Mouse (Mus musculus): ENCODE results near the gene Fundc1.

Gene Fundc1

DNA sequence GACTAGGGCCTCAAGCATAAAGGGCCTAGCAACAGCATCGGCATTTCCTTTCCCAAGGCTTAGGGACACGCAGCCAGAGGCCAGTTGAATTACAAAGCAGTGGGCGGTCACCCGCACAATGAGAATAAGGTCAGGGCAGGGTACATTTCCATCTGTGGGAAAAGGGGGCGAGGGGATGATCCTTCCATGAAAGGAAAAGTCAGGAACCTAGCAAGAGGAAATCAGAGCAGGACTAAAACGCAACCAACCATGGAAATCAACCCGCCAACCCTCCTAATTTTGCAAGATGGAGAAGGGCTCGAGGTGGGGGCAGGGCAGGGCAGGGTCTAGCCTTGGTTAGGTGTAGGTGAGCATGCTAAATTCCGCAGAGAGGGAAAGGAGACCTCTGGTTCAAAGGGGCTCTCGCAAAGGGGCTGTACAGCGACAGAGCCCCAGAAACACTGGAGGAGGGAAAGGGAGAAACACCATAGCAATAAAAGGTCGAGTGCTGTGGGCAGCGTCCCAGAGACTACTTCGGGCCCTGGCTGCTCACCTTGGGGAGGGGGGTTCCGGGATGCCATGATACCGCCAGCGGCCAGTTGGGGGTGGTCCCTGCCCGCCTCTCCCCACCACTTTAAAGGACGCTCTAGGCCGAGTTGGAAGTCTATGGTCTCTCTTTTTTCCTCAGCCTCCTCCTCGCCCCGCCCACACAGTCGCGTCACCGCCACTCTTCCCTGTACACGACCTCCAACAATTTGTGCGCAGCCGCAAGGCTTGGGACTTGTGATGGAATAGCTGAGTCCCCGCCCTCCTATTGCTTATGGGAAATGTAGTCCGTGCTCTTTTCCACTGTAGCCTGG, at the start of gene Fundc1:
Gene Fundc1 (minus strand): TSS at position 705 of the 839 bp plus-strand sequence.
- peak; percentile 91 for DNase-seq (ENCODE audit: low read depth, low spot score)

DNA sequence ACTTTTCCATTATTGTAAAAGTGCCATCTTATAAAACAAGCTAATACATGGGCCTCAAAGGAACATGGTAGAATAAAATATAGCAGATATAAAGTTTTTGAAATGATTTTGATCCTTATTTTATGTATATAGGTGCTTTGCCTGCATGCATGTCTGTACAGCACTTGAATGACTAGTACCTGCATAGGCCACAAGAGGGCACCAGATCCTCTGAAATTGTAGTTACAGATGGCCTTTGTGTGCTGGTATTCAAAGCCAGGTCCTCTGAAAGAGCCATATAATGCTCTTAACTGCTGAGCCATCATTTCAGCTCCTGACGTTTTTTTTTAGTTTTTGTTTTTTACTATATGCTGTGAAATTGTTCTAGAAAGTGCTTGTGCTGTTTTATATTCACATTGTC, 39.1 kb upstream of the Fundc1 start:
- DNase-seq (ENCODE audit: low read depth, low spot score), result no peak

DNA sequence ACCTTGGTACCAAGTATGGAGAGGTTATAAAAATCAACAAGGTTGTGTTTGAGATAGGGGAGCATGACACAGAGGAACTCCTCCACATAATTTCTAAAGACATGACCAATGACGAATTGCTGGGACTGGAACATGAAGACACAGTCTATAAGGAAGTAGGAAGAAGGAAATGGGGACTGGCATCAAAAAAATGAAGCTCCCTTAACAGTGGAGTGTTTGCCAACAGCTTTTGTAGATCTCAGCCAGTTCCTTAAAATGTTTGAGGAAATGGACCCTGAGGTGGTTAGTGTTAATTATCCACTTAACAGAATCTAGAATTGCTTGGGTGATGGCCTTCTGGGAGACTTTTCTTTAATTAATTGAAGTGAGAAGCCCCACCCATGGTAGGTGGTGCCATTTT, 36.6 kb upstream of the Fundc1 start:
- DNase-seq (ENCODE audit: low read depth, low spot score), result no peak

DNA sequence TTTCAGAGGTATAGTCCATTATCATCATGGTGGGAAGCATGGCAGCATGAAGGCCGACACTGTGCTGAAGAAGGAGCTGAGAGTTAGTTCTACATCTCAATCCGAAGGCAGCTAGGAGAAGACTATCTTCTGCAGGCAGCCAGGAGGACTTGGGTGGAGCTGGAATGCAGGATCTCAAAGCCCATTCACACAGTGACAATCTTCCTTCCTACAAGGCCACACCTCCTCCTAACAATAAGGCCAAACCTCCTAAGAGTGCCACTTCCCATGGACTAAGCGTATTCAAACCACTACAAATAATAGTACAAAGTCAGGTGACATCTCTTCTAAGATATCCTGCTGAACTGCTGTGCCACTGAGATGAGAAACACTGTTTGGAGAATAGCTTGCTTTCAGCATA, 35.5 kb upstream of the Fundc1 start:
- DNase-seq (ENCODE audit: low read depth, low spot score), result no peak

DNA sequence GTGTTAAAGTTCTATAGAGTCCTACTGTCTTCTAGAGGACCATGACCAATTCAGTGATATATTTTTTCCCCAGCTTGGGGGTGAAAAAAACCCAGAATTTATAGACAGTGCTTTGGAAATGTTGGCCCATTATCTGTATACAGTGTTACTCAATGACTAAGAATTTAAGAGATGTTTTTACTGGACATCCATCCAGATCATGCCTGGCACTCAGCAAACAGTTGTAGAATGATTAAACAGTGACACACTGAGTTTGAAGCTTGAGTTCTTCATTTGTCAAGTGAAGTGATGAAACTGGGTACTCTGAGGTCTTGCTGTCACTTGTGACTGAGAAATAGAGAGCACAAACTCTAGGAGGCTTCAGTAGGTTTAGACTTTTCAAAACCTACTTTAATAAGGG, 21.2 kb upstream of the Fundc1 start:
- no peak for DNase-seq (ENCODE audit: low read depth, low spot score)

DNA sequence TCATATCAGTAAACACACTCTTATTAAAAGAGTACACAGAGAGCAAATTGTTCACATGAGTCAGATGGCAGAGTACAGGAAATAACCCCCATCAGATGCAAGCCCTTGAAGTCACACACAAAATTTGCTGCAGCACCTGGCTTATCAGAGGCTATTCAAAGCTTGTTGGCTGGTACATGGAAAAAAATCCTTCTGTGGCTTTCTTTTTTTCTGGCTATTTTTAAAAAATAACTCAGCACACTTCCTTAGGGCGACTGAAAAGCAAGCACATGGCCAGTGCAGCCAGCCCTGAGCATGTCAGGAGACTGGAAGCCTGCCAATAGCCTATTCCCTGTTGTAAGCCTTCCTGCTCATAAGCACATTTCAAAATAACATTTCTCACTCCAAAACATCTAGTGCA, 18.6 kb upstream of the Fundc1 start:
- DNase-seq (ENCODE audit: low read depth, low spot score), result no peak

DNA sequence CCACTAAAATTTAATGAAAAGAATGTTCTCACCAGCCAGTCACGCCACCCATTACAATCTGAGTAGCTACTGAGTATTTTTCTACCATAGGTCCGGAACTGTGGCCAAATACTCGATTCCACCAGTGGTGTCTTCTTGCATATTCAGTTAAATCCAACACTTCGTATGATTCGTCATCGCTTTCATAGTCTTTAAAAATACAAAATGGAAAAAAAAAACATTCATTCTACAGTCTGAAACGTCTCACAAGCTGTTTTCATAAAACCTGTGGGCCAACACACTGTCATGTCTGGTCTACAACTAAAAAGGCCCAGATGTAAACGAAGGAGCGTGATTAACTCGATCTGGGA, 879 bp downstream of the Fundc1 start:
- DNase-seq (ENCODE audit: low read depth, low spot score), result no peak

DNA sequence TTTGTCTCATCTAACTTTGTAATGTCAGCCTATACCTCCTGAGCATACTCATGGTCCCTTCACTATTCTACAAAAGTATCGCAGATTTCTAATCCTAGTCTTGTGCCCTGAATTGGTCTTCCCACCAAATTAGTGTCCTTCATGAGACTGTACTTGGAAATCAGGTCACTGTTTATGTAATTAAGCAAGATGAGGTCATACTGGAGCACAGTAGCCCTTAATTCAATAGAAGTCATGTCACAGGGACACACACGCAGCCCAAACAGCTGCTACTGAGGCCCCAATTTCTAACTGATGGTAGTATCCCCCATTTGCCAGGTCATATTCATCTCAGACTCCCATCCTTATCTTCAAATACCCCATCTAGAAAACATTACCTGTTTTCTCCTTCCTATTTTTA, 3.5 kb downstream of the Fundc1 start:
- no peak for DNase-seq (ENCODE audit: low read depth, low spot score)

DNA sequence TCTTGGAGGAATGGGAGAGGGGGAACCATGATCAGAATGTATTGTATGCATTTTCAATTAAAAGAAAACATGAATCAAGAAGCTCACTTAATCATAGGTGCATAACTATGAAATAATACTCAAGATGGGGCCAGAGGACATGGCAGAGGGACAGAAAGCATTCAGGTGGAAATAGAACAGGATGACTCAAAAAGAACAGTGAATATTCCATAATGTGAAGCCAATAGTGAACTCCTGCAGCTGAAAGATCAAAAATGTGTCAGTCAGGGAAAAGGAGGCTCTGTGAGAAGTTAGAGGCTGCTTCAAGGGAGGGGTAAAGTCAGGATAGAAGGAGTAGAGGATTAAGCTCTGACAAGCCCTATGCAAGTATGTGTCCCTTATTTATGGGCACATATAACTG, 6.4 kb downstream of the Fundc1 start:
- DNase-seq (ENCODE audit: low read depth, low spot score), result no peak

DNA sequence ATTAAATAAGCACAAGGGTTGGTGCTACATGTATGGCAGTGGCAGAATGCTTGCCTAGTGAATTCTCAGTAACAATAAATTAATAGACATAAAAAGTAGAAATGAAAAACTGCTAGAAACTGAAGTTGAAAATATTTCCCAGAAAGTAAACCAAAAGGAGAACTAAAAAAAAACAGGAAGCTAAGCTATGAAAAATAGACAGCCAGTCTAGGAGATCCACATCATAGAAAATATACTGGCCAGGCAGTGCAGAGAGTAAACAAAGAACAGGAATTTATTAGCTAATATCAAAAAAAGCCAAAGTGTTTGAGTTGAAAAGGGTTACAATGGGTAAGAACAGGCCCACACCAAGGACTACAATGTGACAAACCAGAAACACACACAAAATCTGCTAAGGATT, 7.4 kb downstream of the Fundc1 start:
- no peak for DNase-seq (ENCODE audit: low read depth, low spot score)

DNA sequence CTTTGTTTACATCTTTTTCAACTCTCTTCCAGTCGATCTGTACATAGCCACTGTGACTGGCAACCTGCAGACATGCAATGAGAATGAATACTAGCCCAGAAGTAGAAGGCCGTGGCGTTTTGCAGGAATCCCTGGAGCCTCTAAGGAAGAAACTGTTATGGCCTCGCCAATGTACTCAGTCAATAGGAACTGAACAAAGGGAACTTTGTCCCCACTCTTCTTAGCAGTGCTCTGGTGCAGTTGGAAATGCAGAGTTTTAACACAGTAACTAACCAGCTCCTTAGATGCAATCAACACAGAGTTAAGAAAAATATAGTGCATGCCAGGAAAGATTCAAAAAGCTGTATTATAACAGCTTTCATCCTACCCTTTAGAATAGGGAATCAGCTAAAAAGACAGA, 13.4 kb downstream of the Fundc1 start:
- DNase-seq (ENCODE audit: low read depth, low spot score), result no peak

DNA sequence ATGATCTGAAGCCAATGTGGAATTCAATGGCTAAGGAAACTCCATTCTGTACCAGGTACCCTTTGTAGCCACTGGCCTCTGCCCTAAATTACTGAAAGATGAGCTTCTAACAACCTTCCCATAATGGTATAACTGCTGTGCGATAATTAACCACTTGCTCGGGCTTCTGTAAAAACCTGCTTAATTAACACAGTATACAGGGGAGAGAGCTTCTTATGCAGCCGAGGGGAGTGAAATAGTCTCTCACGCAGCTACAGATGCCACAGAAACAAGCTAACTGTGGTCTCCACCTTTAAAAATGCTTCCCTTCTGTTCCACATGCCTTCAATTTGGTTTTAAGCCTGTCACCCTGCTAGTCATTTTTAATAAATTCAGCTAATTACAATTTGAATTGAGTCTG, 17.6 kb downstream of the Fundc1 start:
- DNase-seq (ENCODE audit: low read depth, low spot score), result no peak

DNA sequence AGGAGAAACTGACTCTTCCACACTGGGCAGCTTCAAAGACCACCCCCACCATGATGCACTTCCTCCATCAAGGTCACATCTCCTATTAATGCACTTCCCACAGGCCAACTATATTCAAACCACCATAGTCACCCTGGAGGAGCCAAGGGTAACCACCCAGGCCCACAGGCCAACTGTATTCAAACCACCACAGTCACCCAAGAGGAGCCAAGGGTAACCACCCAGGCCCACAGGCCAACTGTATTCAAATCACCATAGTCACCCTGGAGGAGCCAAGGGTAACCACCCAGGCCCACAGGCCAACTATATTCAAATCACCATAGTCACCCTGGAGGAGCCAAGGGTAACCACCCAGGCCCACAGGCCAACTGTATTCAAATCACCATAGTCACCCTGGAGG, 20.5 kb downstream of the Fundc1 start:
- peak; percentile 41 for DNase-seq (ENCODE audit: low read depth, low spot score)

DNA sequence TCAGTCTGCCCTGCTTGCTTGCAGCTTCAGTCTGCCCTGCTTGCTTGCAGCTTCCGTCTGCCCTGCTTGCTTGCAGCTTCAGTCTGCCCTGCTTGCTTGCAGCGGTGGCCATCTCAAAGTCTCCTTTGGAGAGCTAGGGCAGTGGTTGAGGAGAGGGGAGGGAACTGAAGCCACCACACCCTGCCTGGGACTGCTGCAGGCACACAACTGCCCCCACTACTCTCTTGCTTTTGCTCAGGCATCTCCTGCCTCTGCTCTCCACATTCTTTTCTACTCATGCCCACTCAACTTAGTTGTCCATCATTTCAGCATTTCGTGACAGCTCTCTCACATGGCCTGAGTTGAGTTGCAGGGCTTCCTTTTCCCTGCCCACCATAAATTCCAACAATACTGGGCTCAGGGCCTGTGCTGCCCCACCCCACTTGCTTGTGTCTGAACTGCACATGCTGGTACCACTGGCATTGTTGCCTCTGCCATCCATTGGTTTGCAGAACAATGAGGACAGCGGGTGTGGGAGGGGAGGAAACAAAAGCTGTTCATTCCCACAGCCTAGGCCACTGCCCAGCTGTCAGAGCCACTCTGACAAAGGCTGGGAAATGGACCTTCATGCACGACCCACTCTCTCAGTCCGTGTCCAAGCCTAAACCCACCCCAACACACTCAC, 24.9 kb downstream of the Fundc1 start:
- DNase-seq (ENCODE audit: low read depth, low spot score), result no peak

DNA sequence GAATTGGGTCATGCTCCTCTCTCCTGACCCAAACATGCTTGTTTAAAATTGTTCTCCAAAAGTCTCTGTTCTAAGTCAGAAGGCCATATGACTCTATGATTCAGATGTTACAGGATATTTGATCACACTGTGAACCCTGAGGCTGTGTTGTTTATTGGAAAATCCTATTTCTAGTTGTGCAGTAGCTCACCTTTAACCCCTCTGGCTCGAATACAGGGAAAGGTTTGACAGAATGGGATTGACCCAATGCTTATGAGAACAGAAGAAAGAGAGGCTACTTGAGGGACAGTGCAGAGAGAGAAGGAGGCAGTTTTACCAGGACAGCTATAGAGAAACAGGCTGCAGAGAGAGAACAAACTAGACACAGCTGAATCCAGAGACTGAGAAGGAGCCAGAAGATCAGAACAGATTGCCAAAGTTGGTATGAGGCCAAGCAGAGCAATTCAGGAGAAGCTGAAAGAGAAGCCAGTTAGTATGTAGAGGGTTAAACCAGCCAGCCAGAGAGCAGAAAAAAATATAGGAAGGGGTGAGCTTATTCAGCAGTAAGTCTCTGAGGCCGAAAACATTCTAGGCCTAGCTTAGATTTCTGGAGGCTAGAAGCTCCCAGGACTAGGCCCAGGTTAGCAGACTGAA, 27.1 kb downstream of the Fundc1 start:
- no peak for DNase-seq (ENCODE audit: low read depth, low spot score)

DNA sequence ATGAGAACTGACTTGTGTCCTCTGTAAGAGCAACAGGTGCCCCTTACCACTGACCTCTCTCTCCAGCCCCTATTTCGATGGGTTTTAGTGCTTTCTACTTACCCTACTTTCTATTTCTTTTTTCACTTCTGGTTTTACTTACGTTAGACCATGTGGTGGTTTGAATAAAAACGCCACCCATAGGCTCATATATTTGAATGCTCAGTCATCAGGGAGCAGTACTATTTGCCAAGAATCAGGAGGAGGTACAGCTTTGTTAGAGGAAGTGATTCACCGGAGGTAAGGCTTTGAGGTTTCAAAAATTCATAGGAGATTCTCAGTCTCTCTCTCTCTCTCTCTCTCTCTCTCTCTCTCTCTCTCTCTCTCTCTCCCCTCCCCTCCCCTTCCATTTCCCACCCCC, 34.4 kb downstream of the Fundc1 start:
- peak; percentile 66 for DNase-seq (ENCODE audit: low read depth, low spot score)

DNA sequence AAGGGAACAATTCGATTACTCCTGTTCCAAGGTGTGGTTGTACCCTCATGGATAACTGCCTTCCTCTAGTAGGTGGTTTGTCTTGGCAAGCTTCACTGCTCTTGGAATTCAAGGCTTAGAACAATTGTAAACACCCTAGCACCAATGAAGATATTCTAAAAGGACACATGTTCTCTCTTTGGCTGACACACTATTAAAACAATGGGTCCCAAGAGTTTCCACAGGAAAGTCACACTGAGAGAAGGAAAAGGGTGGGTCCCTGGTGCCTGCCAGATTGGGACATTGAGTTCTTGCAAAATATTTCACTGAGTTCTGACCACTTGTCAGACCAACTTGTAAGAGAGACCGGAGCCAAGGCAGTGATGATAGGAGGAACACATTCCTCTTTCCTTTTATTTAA, 45.1 kb downstream of the Fundc1 start:
- no peak for DNase-seq (ENCODE audit: low read depth, low spot score)

DNA sequence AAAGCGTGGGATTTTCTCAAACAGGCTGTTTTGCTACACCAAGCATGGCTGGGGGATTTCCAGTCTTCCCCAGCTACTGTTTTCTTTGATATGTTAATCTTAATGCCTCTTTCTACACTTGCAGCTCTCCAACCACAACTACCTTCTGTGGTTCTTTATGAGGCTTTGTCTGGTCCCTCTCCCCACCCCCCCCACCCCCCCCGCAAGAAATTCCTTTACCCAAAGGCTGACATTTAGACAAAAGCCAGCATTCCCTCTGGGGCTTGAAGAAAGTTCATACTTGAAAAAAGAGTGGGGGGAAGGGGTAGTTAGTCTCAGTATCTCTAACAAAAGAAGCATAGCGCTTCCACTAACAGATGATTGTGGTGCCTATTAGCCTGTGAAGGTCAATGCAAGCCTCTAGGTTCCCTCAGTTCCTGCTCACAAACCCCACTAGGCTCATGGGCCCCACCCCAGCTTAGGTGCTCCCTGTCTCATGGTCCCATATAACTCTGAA, 50.9 kb downstream of the Fundc1 start:
- peak; percentile 27 for DNase-seq (ENCODE audit: low read depth, low spot score)

DNA sequence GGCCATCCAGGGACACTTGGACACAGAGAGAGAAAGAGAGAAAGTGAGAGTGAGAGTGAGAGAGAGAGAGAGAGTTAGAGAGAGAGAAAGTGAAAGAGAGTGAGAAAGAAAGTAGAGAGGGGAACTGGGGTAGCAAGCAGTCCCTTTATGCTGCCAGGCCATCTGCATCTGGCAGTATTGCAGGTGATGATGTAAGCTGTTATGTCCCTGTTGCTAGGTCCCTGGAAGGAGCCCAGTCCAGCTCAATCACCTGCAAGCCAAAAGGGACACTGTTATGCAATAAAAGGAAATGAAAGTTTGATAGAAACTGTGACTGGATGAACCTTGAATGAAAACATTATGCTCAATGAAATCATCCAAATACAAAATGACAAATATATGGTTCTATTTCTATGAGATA, 52.0 kb downstream of the Fundc1 start:
- DNase-seq (ENCODE audit: low read depth, low spot score), result peak; percentile 63

DNA sequence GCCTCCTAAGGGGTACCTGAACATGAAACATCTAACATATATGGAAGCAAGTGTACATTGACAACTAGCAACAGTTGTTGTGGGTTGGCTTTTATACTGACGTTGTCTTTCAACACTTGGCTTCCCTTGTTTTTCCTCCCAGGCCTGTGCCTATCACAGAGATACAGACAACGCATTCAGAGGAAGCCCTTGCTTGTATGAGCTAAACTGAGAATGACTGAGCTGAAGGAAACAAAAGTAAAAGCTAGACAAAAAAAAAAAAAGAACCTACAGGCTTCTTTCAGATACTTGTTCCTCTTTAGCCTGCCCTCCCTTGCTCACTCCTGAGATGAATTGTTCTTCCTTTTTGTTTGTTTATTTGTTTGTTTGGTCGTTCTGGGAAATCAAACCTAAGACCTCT, 58.1 kb downstream of the Fundc1 start:
- peak; percentile 45 for DNase-seq (ENCODE audit: low read depth, low spot score)

DNA sequence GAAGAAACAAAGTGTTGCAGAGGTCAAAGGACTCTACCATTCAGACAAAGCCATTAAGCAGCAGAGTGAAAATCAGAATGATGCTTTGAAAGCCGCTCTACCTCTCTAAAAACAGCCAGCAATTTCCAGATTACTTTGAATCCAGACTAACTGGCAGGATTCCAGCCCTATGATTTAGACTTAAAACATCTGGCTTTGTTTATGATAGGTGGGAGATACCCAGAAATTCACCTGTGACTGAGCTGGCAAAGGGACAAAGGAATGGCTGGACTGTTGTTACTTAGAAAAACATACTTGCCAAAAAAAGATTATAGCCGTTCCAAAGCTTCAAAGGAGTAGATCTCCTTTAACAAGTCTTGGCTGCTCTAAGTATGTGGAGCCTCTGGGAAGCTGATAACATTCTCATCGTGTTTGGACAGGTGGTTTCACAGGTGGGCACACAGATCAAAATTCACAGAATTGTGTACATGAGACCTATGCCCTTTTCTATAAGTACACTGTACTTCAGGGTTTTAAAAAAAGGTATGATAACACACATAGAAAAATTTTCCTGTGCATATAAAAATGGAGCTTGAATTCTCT, 60.0 kb downstream of the Fundc1 start:
- no peak for DNase-seq (ENCODE audit: low read depth, low spot score)

Measured in A20 (cell line).